Mouse (Mus musculus) natural killer cell, adult 2 months (primary cell): ENCODE measurements around the gene Gm11549.
A peak's percentile ranks its signal among the peaks of the same experiment; 100 is the strongest.

Experiments
- DNase-seq, 2 experiments: peaks; one replicate each; pipeline ENCODE4 v3.0.0; 2022; ENCODE audit warnings: low spot score in 2 of 2

The Gm11549 gene

DNA sequence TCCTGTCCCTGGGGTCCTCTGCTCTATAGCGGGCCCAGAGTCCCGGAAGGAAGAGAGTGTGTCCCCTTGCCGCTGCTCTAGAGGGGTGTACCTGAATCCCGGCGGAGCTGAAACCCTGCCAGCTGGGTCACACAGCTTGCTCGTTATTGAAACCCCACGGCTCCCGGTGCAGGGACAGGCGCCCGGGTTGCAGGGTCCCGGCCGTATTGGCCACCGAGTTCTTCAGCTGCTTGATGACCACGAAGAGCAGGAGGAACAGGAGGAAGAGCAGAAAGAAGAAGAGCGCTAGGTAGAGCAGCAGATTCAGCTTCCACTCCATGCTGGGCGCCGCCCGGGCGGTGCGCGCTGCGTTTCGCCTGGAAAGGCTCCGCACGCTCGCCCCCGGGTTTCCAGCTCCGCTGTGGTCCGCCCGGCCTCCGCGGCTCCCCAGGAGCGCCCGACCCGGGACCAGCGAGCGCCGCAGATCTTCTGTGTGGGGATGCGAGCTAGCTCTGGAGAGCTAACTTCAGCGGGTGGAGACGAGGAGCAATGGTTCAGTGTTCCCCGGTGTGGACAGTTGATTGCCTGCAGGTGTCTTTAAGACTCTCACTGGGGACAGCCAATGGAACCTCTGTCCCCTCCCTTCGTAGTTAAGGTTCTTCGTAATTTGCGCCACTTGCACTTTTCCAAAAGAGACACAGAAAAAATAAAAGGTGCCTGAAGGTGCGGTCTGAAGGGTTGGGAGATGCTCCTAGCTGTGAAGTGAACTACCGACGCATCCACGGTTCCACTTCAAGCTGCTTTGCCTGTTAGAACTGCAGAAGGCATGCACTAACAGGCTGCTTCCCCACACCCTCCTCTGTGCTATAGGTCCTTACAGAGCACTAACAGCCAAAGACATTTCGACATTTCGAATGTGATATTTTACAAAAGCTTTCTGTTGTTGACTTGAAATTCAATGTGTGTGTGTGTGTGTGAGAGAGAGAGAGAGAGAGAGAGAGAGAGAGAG lies at the start of gene Gm11549:
Gene Gm11549 (minus strand): TSS at position 741 of the 988 bp plus-strand sequence.
- no peak for DNase-seq

DNA sequence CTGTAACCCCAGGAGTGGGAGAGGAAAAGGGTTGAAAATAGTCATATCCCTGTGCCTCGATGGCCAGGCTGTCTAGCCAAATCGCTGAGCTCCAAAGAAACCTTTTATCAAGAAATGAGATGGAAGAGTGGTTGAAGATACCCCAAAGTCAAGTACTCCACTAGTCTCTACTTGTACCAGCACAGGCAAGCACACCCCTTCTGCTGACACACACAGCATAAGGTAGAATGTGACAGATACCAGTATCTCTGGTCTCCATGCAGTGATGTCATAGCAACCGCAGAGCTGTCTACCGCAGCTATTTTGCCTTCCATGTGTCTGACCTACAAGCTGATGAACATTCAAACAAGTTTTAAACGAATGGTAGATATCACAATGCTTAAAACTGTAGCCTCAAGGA lies 48.2 kb upstream of the Gm11549 start:
- DNase-seq = no peak

DNA sequence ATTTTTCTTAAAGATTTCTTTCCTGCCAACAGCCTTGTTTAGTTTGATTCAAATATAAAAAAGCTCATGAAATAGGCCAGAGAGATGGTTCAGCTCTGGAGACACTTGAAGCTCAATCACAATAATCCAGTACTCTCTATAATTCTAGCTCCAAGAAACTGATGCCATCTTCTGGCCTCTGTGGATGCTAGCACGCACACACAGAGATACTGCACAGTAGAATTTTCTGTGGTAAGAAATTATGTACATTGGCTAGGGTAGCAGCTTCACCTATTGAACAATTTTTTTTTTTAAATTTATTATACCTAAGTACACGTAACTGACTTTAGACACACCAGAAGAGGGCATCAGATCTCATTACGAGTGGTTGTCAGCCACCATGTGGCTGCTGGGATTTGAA lies 42.1 kb upstream of the Gm11549 start:
- DNase-seq = no peak

DNA sequence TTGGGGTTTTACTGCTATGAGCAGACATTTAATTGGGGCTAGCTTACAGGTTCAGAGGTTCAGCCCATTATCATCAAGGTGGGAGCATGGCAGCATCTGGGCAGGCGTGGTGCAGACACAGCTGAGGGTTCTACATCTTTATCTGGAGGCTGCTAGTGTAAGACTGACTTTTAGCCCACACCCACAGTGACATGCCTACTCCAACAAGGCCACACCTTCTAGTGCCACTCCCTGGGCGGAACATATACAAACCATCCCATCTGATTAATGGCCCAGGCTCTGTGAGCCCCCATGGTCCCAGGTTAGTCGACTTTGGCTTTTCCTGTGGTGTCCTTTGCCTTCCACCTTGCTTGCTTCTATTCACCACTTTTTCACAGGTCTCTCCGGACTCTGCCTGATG lies 38.0 kb upstream of the Gm11549 start:
- no peak for DNase-seq

DNA sequence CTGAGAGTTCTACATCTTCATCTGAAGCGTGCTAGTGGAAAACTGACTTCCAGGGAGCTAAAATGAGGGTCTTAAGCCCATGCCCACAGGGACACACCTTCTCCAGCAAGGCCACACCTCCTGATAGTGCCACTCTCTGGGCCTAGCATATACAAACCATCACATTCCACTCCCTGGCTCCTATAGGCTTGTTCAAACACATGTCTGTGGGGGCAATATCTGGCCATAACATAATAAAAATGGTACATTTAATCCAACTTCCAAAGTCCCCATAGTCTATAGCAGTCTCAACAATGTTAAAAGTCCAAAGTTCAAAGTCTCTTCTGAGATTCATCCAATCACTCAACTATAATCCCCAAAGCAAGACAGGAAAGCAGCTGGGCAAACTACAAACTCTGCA lies 36.0 kb upstream of the Gm11549 start:
- DNase-seq = no peak

DNA sequence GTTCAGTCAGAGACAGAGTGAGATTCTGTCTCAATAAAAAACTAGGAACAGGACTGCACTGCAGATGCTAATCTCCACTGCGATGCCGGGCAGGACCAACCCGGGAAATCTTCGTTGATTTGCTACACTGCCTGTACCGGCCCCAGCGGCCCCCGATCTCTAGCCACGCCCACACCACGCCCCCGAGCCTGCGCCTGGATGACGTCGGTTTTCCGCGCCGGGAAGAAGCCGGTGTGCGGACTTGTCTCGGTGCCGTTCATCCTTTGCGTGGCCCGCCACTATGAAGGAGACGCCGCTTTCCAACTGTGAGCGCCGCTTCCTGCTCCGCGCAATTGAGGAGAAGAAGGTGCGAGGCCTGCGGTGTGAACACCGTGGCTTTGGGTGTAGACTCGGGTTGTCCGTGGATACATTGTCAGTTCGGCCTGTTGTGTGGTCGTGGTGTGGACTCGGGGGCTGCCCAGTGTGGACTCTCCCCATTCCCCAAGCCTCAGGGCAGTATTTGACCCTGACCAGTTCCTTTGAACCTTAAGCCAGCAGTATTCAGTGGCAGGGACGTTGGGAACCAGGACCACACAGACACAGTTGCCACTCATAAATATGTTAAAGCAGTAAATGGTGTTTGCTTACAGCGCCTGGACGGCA lies 30.9 kb upstream of the Gm11549 start, which contains the start of gene Exosc9:
Gene Exosc9 (plus strand): TSS at position 201 of the 642 bp plus-strand sequence.
- peak; percentile 88 to 91 for DNase-seq

DNA sequence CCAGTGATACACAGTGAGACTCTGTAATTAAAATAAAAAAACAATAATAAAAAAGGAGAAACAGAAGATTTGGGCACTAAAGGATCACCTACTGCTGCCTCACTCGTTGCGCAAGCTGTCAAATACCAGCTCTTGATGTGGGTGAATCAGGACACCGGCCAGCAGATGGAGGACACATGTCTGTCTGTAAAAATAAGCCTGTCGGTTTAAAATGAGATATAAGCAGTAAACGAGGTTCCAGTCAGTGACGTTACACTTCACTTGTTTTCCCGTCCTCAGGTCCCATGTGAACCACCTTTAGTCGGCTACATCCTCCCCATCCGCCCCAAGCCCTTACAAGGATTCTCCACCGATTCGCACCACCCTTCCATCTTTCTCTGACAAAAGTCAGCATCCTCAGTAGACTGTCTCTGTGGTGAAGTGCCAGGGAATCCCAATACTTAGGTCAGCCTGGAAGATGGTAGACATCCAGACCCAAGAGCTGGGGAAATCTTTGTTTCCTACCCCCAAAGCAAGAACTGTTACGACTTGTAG lies 30.3 kb upstream of the Gm11549 start:
- no peak for DNase-seq

DNA sequence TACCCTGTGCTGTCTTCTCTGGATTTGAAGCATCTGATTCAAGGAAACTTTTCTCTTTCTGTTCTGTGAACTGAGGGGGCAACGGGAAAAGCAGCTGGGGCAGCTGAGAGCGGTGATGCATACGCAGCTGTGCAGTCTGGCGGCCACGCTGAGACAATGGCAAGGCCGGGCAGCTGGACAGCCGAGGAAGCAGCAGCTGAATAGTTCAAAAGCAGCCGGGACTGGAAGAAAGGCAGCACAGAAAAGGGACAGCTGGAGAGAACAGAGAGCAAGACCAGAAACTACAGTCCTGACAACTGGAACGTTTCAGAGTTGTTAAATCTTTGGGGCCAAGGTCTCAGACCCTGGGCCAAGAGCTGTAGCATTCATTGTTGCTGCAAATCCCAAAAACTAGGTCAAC lies 29.7 kb upstream of the Gm11549 start:
- no peak for DNase-seq

DNA sequence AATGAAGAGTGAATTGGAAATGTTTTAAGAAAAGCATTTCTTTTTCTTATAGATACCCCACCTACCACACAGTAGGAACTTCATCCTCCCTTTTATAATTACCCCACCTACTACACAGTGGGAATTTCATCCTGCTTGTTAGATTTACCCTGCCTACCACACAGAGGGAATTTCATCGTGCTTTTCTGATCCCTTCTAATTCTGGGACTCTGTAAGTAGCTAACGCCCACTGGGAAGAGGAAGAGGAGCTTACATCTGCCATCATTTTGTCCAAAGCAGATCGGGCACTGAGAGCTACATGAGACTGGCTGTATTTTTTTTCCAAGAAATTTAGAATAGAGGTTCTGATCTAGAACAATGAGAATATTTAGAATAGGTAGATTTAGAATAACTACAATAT lies 23.3 kb upstream of the Gm11549 start:
- DNase-seq = no peak

DNA sequence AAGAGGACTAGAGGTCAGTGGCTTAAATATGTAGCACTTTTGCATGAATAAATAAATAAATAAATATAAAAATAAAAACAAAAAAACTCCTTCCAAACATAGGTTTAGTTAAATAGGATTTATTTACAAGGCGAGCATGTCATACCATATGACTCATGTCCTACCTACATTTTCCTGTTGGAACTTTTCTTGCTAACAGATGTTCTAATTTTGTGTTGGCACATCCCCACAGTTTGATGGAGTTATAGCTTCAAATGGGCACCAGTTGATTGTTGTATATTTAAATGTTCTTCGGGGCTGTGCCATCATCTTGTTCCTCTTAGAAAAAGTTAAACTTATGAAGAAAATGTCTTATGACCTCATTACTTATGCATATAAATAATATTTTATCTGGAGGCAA lies 19.8 kb upstream of the Gm11549 start:
- no peak for DNase-seq

DNA sequence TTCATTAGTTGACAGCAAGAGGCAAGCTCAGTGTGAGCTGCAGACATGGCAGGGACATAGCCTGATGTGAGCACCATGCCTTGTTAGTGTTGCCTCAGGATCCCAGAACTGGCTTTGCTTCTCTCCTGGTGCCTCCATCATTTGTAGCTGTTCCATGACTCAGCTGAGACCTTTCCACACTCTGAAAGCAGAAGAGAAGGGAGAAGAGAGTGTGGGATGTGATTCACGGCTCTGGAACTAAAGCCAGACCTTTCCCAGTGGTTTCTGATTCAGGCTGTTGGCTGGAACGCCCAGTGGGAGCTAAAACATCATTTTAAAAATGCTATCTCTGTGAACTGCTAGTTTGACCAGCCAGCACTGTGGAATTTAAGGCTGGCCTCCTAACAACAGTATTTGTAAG lies 19.1 kb upstream of the Gm11549 start:
- no peak for DNase-seq

DNA sequence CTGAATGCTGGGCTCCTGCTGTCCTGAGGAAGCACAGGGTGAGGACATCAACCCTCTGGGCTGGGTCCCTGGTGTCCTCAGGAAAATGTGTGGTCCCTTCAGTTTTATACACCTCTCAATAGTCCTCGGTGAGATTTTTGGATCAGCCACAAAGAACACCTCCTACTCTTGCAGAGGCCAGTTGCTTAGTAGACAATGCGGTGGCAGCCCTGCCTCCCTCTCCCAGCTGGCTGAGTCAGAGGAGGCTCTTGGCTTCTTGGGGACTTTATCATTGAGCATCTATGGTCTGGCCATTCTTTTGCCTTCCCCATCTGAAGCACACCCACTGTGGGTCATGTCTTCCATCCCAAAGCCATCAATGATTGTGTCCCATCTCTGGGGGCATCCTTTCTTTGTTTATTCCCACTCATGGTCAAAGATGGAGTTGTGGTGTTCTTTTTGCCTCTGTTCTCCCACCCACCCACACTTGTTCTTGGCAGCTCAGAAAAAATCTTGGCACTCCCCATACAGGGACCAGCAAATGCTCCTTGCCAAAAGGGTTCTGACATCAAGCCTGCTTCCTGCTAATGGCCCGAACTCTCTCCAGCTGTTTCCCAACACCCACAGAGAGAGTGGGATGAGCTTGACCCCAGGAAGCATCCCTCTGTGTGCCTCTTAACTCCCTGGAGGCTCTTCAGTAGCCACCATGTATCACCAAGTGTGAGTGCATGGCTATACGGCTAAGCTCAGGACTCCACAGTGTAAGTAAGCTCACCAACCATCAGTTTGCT lies 16.3 kb upstream of the Gm11549 start:
- DNase-seq = no peak

DNA sequence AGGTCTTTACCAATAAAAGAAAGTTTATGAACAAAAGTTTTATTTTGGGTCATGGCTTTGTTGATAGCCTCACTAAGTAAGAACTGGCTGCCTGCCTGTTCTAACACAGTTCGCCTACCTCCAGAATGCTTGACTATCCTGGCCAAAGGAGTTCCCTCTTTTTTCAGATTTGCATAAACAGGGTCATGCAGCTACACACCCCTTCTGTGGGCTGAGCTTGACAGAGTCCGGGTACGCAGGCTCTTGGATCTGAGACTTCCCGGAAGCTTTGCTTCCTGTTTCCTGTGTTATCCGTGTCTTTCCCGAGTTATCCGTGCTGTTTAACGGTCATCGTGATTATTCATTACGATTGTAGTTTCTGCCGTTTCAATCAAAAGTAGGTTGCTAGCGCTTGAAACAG lies 14.4 kb upstream of the Gm11549 start:
- no peak for DNase-seq

DNA sequence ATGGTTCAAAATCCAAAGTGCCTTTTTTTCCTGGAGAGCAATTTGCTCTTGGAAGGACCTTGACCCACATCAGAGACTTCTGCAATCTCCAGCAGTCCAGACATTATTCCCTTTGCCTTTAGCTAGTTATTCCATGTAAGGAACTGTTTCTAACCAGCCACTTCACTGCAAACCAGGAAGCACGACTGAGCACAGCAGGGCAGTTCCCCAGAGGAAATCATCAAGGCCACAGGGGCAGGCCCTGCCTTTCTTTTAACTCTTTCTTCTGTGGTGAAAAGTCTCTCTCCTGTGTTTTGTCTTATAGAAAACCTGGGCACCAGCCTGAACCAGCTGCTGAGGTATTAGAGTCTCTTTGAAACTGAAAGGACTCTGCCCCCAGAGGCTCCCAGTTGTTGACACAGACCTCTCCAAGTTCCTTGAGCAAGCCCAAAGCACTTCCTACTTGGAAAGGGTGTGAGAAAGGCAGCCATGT lies 11.6 kb upstream of the Gm11549 start:
- DNase-seq = no peak

DNA sequence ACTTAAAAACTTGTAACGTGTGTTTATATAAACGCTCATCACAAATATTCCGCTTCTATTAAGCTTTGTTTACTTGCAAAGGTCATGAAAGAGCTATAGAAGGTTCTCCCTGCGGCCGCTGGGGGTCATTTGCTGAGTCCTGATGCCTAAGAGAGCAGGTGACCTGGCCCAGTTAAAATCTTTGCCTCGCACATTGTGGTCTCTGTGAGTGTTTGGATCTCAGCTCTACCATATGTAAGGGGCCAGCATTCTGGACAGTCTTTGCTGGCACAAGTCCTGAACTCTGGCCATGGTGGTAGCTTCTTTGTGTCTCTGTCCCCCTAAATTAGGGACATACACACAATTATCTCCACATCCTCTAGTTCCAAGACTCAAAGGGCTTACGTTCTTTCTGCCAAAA lies 11.1 kb upstream of the Gm11549 start:
- no peak for DNase-seq

DNA sequence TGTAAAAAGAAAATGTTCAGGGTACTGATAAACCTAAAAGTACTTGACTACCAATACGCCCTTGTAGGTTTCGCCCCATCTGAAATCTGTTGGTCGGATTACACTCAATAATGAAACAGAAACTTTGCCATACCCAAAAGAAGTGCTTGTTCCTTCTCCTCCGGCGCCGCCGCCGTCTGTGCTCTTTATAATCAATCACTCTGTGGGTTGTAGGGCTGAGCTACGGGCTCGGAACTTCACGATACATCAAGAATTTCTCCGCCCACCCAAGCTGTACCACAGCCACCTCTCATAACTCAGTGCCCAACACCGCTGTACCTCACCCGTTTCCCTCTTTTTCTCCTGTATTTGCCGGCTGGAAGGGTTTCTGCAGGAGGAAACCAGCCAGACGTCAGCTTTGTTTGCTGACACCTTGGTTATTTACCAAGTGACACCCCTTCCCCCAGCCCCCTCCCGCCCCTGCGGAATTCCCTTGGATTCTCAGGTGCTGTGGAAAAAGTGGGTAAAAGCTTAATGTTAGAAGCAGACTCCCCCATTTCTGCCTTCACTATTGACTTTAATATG lies 10.4 kb upstream of the Gm11549 start:
- DNase-seq = no peak

DNA sequence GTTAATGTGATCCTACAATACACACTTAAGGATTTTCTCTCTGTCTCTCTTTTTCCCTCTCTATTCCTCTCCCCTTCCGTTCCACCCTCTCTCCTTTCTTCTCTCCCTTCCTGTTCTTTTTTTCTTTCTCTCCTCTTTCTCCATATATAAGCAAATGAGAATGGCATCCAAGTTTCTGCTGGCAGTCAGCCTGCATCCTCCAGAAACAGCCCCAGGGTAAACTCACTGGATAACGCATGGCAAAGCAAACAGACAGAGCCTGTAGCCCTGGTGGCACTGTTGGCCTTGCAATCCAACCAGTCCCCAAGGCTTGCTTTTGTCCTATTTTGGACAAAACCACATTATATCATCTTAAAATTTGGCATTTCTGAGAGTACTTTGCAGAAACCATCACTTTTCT lies 9.6 kb upstream of the Gm11549 start:
- DNase-seq = no peak

DNA sequence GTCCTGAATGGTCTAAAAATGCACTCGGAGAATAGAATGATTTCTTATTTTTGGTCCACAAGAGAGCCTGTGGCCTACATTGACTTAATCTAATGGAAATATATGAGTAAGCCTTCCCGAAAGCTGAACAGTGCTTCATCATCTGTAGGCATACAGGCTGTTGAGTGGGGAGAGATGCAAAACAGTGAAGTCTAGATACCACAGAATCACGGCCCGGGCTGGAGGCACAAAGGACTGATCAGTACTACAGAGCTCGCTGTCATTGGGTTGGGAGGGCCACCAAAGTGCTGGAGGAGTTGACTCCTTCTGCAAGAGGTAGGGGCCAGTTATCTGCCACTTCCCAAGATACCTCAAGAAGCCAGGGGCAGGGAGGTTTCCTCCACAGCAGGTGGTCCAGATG lies 9.2 kb upstream of the Gm11549 start:
- no peak for DNase-seq

DNA sequence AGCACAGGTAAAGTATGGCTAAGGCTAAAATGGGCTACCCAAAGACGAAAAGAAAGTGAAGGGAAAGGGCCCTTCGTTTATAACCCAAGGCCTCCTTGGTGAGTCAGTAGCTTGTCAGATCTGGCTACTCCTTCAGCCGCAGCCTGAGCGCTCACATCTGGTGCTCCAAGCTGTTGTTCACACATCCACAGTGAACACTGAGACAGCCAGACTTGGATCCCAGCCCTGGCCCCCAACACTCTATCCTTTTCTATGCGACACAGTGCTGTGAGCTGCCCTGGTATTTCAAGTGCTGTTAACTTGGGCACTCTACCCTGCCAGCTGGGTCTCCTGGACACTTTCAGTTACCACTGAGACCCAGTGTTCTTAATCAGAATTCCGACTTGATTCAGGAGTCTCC lies 8.7 kb upstream of the Gm11549 start:
- no peak for DNase-seq

DNA sequence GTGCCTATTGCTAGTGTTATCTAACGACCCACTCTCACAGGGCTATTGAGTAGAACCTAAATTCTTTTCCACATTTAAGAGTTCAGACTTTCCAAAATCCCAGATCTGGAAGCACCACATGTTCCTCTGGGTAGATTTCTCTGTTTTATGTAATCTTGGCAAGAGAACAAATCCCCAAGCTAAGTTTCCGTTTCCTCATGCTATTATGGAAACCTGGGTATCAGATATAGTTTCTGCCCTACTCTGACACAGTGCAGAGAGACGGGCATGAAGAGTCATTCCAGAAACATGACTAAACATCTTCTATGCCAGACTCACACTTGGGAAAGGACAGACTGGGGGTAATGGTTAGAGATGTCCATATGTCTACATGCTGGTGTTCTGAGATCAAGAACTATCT lies 2.9 kb upstream of the Gm11549 start:
- DNase-seq = no peak

DNA sequence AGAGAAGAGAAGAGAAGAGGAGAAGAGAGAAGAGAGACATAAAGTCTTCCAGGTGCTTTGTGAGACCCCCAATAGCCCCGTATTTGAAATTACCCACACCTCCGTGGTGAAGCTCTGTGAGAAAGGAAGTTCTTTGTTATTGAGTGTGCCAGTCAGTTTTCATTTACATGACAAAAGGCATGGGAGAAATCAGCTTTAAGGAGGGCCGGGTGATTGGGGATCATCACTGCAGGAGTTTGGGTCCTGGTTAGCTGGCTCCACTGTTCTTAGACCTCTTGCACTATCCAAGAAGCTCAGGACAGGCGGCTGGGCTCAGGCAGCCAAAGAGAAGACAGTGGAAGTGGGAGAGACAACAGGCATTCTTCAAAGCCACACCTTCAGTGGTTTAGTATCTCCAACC lies 524 bp upstream of the Gm11549 start:
- DNase-seq = no peak

DNA sequence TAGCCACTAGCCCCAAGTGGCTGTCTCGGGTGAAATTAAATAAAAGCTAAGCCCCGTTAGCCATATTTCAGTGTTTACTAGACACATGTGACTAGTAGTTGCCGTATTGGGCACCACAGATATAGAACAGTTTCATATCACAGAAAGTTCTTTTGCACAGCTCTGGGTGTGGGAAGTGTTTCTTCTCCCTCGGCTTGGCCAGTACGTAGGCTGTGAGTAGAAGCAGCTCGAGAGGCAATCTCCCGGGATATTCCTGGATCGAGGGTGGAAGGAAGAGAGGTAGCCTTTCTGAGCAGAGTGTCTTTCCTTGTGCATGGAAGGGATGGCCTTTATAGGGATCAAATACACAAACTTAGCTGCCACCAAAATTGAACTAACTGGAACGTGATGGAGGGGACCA lies 5.4 kb downstream of the Gm11549 start:
- no peak for DNase-seq
